Mouse (Mus musculus) erythroblast, embryonic 14.5 days (primary cell): ENCODE results near the gene Zfp777.

Experiments used
- GATA1 ChIP-seq: IDR thresholded peaks from 2 replicates; pipeline ENCODE4 v1.6.1; 2012; ENCODE audit warnings: low read length, inconsistent platforms, mixed read lengths
- TAL1 ChIP-seq: IDR thresholded peaks from 3 replicates; pipeline ENCODE4 v1.6.1; 2012; ENCODE audit warnings: low read length, inconsistent platforms, mixed read lengths

DNA sequence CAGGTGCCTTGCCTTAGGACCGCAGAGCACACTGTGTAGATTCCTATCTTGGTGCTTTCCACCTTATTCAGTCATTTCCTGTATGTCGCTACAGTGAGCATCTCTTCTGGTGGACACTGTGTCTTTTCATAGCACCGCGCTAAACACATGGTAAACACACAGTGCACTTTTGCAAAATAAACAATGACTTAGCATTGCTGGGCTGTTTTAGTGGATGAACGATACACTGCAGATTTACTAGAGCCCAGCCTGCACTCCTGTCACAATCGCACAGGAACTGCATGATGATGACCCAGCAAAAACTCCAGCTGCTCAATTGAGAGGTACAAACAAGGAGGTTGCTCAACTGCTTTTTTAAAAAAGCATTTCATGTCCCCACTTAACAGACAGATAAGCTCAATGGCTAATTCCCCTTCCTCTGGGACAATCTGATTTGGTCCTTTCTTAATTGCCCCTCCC lies 35.1 kb upstream of the Zfp777 start:
- TF ChIP-seq TAL1 (no peak), GATA1 (no peak)
